Mouse (Mus musculus): ENCODE results near the gene Ddah2.

Gene Ddah2

DNA sequence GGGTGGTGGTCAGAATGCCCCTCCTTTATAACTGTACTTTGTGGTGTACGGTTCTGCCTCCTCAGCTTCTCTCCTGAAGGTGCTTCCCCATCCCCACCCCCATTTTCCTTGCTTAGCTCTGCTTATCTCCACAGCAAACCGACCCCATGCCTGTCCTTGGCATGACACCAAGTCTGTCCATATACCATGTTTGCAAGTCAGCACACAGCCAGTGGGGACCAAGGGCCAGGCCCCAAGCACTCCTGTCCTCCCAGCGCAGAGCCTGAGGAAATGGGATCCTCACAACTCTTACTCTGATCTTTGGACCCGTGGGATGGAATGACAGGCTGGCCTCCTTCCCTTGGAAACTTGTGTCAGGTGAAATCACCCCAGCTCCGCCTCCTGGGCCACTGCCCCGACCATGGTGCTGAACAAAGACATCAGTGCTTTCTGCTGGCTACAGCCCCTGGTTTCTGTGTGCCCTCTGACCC is 44.4 kb downstream of the Ddah2 start:
- in situ Hi-C loops (cut with MboI; ENCODE audit: low sequenced_read_pairs): no loop called here

DNA sequence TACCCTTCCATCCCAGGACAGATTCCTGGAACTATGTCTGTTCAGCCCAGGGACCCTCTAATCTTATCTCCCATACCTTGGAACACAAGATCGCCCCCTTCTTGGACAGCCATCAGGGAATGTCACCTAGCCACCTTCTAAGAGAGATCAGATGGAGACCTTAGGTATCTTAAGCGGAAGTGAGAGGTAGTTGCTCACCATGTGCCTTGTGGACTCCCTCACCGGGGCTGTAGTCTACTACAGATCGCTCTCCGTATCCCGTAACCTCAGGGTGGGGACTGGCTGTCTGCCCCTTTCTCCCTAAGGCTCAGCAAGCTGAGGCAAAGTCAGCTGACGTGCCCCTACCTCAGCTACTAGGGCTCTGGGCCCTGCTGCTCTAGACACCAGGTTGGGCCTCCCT is 45.2 kb downstream of the Ddah2 start:
- in situ Hi-C loops (cut with MboI; ENCODE audit: low sequenced_read_pairs): no loop called here

DNA sequence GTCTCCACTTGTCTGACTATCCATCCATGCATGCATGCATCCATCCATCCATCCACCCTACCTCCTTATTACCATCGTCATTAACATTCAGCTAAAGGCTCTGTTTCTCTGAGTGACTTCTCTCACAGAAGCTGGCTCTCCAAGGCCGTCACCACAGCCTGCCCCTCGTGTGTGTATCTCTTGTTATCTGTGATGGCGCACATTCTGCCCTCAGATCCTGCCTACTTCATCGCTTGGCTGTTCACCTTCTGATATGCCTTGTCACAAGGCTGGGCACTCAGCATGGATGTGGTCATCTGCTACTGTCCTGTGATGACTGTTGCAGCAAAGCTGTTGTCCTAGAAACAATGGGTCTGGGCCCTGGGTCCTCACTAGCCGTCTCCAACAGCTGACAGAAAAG is 45.9 kb downstream of the Ddah2 start:
- in situ Hi-C loops (cut with MboI; ENCODE audit: low sequenced_read_pairs): no loop called here

DNA sequence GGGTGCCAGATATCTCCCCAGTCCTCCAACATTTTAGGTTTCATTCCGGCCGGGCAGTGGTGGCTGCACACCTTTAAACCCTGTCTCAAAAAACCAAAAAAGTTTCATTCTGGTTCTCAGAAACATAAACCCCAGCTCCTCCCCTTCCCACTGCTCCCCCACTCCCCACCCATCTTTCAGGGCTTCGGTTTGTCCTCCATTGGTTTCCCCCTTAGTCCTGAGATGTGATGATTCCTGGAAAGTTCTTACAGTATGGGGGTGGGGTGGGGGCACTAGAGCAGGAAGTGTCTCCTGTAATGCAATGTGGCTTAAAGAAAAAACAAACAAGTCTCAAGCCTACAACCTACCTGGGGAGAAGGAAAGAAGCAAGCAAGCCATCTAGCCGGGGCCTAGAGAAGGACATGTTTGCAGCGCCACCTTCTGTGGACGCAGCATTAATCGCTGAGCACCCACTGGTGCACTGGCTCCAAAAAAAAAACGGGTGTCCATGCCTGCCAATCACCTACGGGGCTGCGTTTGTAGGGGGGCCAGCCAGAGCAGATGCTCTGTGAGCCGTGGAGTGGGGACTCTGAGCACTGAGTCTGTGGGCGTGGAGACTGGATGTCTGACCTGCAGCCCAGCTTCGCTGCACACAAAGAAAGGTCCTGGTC is 47.0 kb downstream of the Ddah2 start:
- in situ Hi-C loops (cut with MboI; ENCODE audit: low sequenced_read_pairs): no loop called here

DNA sequence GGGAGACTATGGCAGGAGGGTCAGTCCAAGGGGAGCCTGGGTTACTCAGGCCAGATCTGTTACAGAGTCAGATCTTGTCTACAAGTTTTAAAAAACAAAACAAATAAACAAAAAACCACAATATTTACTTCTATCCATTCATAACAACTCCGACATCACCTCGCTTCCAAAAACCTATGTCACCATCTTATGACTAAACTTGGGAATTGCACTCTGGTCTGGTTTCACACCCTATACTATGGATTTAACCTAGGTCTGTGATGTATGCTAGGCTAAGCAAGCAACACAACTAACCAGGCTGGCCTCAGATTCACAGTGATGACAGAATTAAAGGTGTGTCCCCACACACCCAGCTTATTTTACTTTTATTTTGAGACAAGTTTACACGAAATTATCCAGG is 47.7 kb downstream of the Ddah2 start:
- in situ Hi-C loops (cut with MboI; ENCODE audit: low sequenced_read_pairs): no loop called here

DNA sequence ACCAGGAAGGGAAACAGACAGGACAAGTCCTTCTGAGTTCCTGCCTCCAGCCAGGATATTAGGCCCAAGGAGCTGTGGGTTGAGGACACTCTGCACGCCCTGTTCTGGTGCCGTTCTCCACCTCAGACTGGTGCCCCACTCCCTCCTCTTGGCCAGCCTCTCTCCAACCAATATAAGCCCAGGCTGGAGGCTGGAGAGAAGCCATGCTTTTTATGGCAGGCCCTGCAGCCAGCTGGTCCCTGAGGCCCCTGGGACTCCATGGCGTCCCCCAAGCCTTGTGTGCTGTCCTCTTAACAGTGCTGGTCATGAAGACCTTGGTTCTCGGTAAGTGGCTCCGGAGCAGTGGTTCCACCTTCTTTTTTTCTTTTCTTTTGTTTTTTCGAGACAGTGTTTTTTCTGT is 49.3 kb downstream of the Ddah2 start, which contains the start of gene Ly6g5c:
TSS of gene Ly6g5c (plus strand) at position 183 of the 400 bp plus-strand sequence.
- in situ Hi-C loops (cut with MboI; ENCODE audit: low sequenced_read_pairs): no loop called here
